Mouse (Mus musculus) thymus, adult 2 months (tissue): ENCODE results near the gene Ska2.

Source experiments
- CTCF ChIP-seq: fragments of 200-500 bp; IDR thresholded peaks from 2 replicates; pipeline ENCODE4 v1.5.1; 2012; ENCODE audit warnings: mild to moderate bottlenecking, control low read depth, low read length, moderate library complexity, borderline replicate concordance; ENCODE audit not compliant: control insufficient read depth, poor library complexity, insufficient read depth; ENCODE audit errors: extremely low read depth
- POLR2A ChIP-seq: fragments of 200-500 bp; IDR thresholded peaks from 2 replicates; pipeline ENCODE4 v1.6.1; 2012; ENCODE audit warnings: mild to moderate bottlenecking, low read length, control low read depth, moderate library complexity; ENCODE audit not compliant: control insufficient read depth, poor library complexity, insufficient read depth; ENCODE audit errors: extremely low read depth

DNA sequence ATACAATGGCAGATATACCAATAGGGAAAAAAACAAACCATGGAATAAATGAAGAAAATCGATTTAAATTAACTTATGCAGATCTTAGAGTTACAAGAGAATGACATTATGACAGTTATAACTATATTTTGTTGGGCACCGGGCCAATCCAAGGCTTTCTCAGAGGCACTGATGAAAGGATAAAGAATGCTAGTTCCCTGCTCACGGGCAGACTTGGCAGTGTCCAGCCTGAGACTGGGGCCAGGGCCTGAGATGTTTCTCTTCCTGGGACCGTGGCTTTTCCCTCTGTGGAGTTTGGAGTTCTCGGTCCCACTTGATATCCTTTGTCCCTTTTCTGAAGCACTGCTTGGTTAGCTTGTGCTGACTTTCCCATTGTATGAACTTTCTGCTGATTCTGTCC lies 64.6 kb downstream of the Ska2 start:
- no peak for TF ChIP-seq POLR2A
- TF ChIP-seq CTCF: no peak
